Mouse (Mus musculus): ENCODE data around the gene Vps53. TPM values are rescaled to one million over a fixed set of nuclear protein-coding genes. Genes with fewer than 3 reads are reported as not detected.
"Not testable (repeated sequence)": the region's sequence is repeated elsewhere in the genome, so short reads cannot be mapped to it uniquely, and the experiment has no call there.

The Vps53 gene
- polyA plus RNA-seq (2015; fragmentation: Nextera tagmentation; extraction: Ambion mirVana) = 48.5 and 55.5 TPM in 2 replicates

- Histone ChIP-seq H3K9ac (ENCODE audit: low read length) (peak within 1 kb of the TSS; percentile 87), H3K4me2 (ENCODE audit: low read depth, low read length) (peak within 1 kb of the TSS; percentile 88), H3K36me3 (ENCODE audit: control insufficient read depth, insufficient read depth, low read length) (no peaks in the 10 kb centered on the region), H3K4me1 (ENCODE audit: control insufficient read depth, insufficient read depth, low read length) (peaks cover 11% of the 10 kb centered on the region; the same call in 1 of the 2 replicates), H3K4me3 (replicated peaks; ENCODE audit: low read length) (peak within 1 kb of the TSS; percentile 96), H3K9me3 (replicated peaks; ENCODE audit: control insufficient read depth, low read length) (no peaks in the 10 kb centered on the region), H3K27me3 (ENCODE audit: control insufficient read depth, insufficient read depth, low read length) (no peaks in the 10 kb centered on the region), H3K27ac (ENCODE audit: low read length) (peak within 1 kb of the TSS; percentile 82)
- WGBS = under 1% methylated on average over 37 of the region's 37 CpGs
- ATAC-seq (ENCODE audit: insufficient read depth, low FRiP score) = peak; percentile 89
Measured at GRCm38 (mm10) chr11:76179495-76180145, at the start of gene Vps53, which contains the start of gene Fam57a. Gene Vps53 (minus strand): TSS chr11:76179647. Gene Fam57a (plus strand): TSS chr11:76179671.

GRCm38 (mm10) chr11:76225051-76225450 is 45.6 kb upstream of the Vps53 start:
- H3K4me2 ChIP-seq (ENCODE audit: low read depth, low read length) = no peak overlapping the region
- H3K9me3 ChIP-seq (replicated peaks; ENCODE audit: control insufficient read depth, low read length) = no peaks in the 10 kb centered on the region
- H3K27me3 ChIP-seq (ENCODE audit: control insufficient read depth, insufficient read depth, low read length) = no peaks in the 10 kb centered on the region
- no peak overlapping the region for H3K27ac ChIP-seq (ENCODE audit: low read length)
- H3K4me3 ChIP-seq (replicated peaks; ENCODE audit: low read length) = no peak overlapping the region
- no peak overlapping the region for H3K9ac ChIP-seq (ENCODE audit: low read length)
- peaks cover 4% of the 10 kb centered on the region; the same call in 1 of the 2 replicates for H3K36me3 ChIP-seq (ENCODE audit: control insufficient read depth, insufficient read depth, low read length)
- H3K4me1 ChIP-seq (ENCODE audit: control insufficient read depth, insufficient read depth, low read length) = no peaks in the 10 kb centered on the region
- ATAC-seq (ENCODE audit: insufficient read depth, low FRiP score) = no peak

DNA sequence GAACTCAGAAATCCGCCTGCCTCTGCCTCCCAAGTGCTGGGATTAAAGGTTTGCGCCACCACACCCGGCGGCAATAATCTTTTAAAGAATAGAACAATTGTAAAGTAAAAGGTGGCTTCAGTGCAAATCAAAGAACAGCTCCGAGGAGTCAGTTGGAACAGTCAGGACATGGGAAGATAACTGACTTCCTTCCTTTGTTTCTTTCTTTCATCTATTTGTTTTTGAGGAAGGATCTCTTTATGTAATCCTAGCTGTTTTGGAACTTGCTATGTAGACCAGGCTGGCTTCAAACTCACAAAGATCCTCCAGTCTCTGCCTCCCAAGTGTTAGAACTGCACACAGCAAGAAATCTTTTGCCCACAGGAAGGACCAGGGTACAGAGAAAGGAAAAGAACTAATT is 45.2 kb upstream of the Vps53 start:
- Histone ChIP-seq H3K9me3 (replicated peaks; ENCODE audit: control insufficient read depth, low read length) (no peaks in the 10 kb centered on the region), H3K9ac (ENCODE audit: low read length) (no peak overlapping the region), H3K27me3 (ENCODE audit: control insufficient read depth, insufficient read depth, low read length) (no peaks in the 10 kb centered on the region), H3K4me2 (ENCODE audit: low read depth, low read length) (no peak overlapping the region), H3K27ac (ENCODE audit: low read length) (no peak overlapping the region), H3K4me3 (replicated peaks; ENCODE audit: low read length) (no peak overlapping the region), H3K36me3 (ENCODE audit: control insufficient read depth, insufficient read depth, low read length) (peaks cover 4% of the 10 kb centered on the region; the same call in 1 of the 2 replicates), H3K4me1 (ENCODE audit: control insufficient read depth, insufficient read depth, low read length) (no peaks in the 10 kb centered on the region)
- 95% methylated on average over 5 of the region's 5 CpGs for WGBS
- ATAC-seq (ENCODE audit: insufficient read depth, low FRiP score) = no peak

DNA sequence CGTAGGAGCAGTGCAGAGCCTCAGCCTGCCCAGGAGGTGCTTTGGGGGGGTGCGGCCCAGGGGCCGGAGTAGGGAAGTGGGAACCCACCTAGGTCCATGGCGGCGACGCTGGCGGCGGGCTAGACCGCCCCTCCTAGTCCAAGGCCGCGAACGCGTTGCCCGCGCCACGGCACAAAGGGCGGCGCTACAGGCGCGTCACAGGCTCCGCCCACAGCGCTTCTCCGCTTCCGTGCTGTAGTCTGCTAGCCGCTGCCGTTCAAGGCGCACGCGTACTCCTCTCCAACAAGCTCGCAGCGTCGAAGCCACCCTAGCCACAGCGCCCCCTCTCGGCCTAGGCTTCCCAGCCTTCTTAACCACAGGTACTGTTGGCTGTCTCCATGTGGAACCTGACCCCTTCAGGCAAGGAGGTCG is 37.9 kb upstream of the Vps53 start, which contains the start of the genes Dbil5 and Gemin4:
TSS of gene Dbil5 (plus strand) at position 219 of the 411 bp plus-strand sequence.
TSS of gene Gemin4 (minus strand) at position 275 of the 411 bp plus-strand sequence.
- peak within 1 kb of the TSS; percentile 97 for H3K9ac ChIP-seq (ENCODE audit: low read length)
- peak within 1 kb of the TSS; percentile 85 for H3K4me2 ChIP-seq (ENCODE audit: low read depth, low read length)
- H3K4me1 ChIP-seq (ENCODE audit: control insufficient read depth, insufficient read depth, low read length) = peaks cover 11% of the 10 kb centered on the region
- no peaks in the 10 kb centered on the region for H3K27me3 ChIP-seq (ENCODE audit: control insufficient read depth, insufficient read depth, low read length)
- WGBS = under 1% methylated on average over 35 of the region's 35 CpGs
- peak within 1 kb of the TSS; percentile 92 for H3K4me3 ChIP-seq (replicated peaks; ENCODE audit: low read length)
- ATAC-seq (ENCODE audit: insufficient read depth, low FRiP score) = peak; percentile 97
- H3K9me3 ChIP-seq (replicated peaks; ENCODE audit: control insufficient read depth, low read length) = no peaks in the 10 kb centered on the region
- H3K36me3 ChIP-seq (ENCODE audit: control insufficient read depth, insufficient read depth, low read length) = peaks cover 12% of the 10 kb centered on the region; the same call in 1 of the 2 replicates
- peak within 1 kb of the TSS; percentile 98 for H3K27ac ChIP-seq (ENCODE audit: low read length)

DNA sequence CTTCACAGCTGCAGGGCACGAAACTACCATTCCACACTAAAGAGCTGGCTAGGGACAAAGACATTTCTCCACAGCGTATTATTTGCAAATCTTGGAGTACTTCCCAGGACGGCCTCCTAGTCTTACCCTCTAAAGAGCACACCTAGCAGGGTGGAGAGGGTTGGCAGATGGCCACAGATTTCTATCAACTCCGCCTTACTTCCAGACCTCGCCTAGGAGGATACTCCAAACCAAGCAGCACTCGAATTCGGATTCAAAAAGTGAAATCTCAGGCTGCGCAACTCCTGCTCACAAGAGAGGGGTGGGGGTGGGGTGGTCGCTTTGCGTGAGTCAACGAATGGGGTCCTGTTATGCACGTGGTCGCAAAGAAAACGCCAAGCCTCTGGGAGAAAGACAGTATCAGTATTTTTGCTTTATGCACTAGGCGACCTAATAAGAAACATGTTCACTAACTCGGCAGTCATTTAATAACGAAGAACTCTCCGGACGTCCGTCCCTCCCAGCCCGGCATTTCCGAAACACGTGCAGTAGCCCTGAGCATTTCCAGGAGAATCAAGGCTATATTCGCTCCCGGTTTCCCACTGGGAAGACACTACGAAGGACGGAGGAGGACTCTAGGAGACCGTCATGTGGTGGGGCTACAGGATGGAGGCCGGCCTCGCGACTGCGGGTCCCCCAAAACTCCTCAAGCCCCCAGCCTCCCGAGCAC is 37.4 kb upstream of the Vps53 start:
- peak; percentile 45 for ATAC-seq (ENCODE audit: insufficient read depth, low FRiP score)
- peaks cover 12% of the 10 kb centered on the region; the same call in 1 of the 2 replicates for H3K36me3 ChIP-seq (ENCODE audit: control insufficient read depth, insufficient read depth, low read length)
- peak overlapping the region; percentile 98 for H3K27ac ChIP-seq (ENCODE audit: low read length)
- 1% methylated on average over 33 of the region's 33 CpGs for WGBS
- H3K27me3 ChIP-seq (ENCODE audit: control insufficient read depth, insufficient read depth, low read length) = no peaks in the 10 kb centered on the region
- peak overlapping the region; percentile 92 for H3K4me3 ChIP-seq (replicated peaks; ENCODE audit: low read length)
- no peaks in the 10 kb centered on the region for H3K9me3 ChIP-seq (replicated peaks; ENCODE audit: control insufficient read depth, low read length)
- H3K4me1 ChIP-seq (ENCODE audit: control insufficient read depth, insufficient read depth, low read length) = peaks cover 11% of the 10 kb centered on the region
- H3K9ac ChIP-seq (ENCODE audit: low read length) = peak overlapping the region; percentile 97
- H3K4me2 ChIP-seq (ENCODE audit: low read depth, low read length) = peak overlapping the region; percentile 85

DNA sequence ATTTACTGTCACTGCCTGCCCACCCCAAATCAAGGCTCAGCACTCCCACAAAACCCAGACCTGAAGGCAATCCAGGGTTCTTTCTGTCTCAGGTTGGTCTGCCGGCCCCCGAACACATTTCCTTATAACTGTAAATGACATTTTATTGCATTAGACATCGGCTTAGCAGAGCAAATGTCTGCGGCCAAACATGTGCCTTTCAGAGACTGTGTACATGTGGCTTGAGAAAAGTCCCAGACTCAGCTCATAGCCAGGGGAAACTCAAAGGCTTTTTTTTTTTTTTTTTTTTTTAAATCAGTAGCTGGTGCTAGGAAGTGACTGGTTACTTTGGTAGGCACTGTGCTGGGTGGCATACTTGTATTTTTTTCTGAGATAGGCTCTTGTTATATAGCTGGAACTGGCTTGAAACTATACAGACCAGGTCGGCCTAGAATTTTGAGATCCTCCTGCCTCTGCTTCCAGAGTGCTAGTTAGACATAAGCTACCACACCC is 36.6 kb upstream of the Vps53 start:
- Histone ChIP-seq H3K9me3 (replicated peaks; ENCODE audit: control insufficient read depth, low read length) (no peaks in the 10 kb centered on the region), H3K36me3 (ENCODE audit: control insufficient read depth, insufficient read depth, low read length) (peaks cover 12% of the 10 kb centered on the region; the same call in 1 of the 2 replicates)
- ATAC-seq (ENCODE audit: insufficient read depth, low FRiP score) = no peak

DNA sequence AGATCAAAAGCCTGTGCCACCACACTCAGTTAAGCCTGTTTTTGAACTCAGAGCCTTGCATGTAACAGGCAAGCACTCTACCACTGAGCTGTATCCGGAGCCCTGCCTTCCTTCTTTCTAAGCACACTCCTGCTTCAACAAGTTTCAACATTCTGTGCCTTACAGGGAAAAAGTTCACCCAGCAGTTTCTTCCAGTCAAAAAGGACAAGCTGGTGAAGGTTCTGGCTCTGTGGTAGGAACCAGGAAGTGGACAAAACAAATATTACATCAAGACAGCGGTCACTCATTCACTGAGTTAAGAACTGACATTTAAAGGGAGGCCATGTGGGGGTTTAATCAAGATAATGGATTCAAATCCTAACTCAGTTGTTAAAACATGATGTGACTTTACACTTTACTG is 35.6 kb upstream of the Vps53 start:
- no peak overlapping the region for H3K4me3 ChIP-seq (replicated peaks; ENCODE audit: low read length)
- no peaks in the 10 kb centered on the region for H3K9me3 ChIP-seq (replicated peaks; ENCODE audit: control insufficient read depth, low read length)
- no peak for ATAC-seq (ENCODE audit: insufficient read depth, low FRiP score)
- H3K4me1 ChIP-seq (ENCODE audit: control insufficient read depth, insufficient read depth, low read length) = peaks cover 11% of the 10 kb centered on the region
- H3K27me3 ChIP-seq (ENCODE audit: control insufficient read depth, insufficient read depth, low read length) = no peaks in the 10 kb centered on the region
- peaks cover 12% of the 10 kb centered on the region; the same call in 1 of the 2 replicates for H3K36me3 ChIP-seq (ENCODE audit: control insufficient read depth, insufficient read depth, low read length)
- 76% methylated on average over 2 of the region's 2 CpGs for WGBS
- H3K27ac ChIP-seq (ENCODE audit: low read length) = peak overlapping the region; percentile 69
- no peak overlapping the region for H3K4me2 ChIP-seq (ENCODE audit: low read depth, low read length)
- H3K9ac ChIP-seq (ENCODE audit: low read length) = no peak overlapping the region

More for the DNA sequence above, 36.6 kb upstream of the Vps53 start:
- Histone ChIP-seq H3K4me3 (replicated peaks; ENCODE audit: low read length) (peak overlapping the region; percentile 92), H3K27ac (ENCODE audit: low read length) (peak overlapping the region; percentile 98), H3K27me3 (ENCODE audit: control insufficient read depth, insufficient read depth, low read length) (no peaks in the 10 kb centered on the region), H3K9ac (ENCODE audit: low read length) (no peak overlapping the region; the same call in 1 of the 2 replicates), H3K4me2 (ENCODE audit: low read depth, low read length) (peak overlapping the region; percentile 85), H3K4me1 (ENCODE audit: control insufficient read depth, insufficient read depth, low read length) (peaks cover 11% of the 10 kb centered on the region)
- WGBS = 84% methylated on average over 5 of the region's 5 CpGs

- Histone ChIP-seq H3K27ac (ENCODE audit: low read length) (no peak overlapping the region), H3K4me1 (ENCODE audit: control insufficient read depth, insufficient read depth, low read length) (peaks cover 14% of the 10 kb centered on the region), H3K27me3 (ENCODE audit: control insufficient read depth, insufficient read depth, low read length) (no peaks in the 10 kb centered on the region), H3K9me3 (replicated peaks; ENCODE audit: control insufficient read depth, low read length) (no peaks in the 10 kb centered on the region), H3K9ac (ENCODE audit: low read length) (no peak overlapping the region), H3K36me3 (ENCODE audit: control insufficient read depth, insufficient read depth, low read length) (peaks cover 15% of the 10 kb centered on the region; the same call in 1 of the 2 replicates), H3K4me2 (ENCODE audit: low read depth, low read length) (no peak overlapping the region), H3K4me3 (replicated peaks; ENCODE audit: low read length) (no peak overlapping the region)
- 80% methylated on average over 5 of the region's 5 CpGs for WGBS
- ATAC-seq (ENCODE audit: insufficient read depth, low FRiP score) = no peak
Measured at GRCm38 (mm10) chr11:76213841-76214240, 34.4 kb upstream of the Vps53 start.

GRCm38 (mm10) chr11:76211595-76211994 is 32.1 kb upstream of the Vps53 start:
- WGBS = 96% methylated on average over 4 of the region's 6 CpGs
- not testable (repeated sequence) for H3K4me1 ChIP-seq (ENCODE audit: control insufficient read depth, insufficient read depth, low read length); ATAC-seq (ENCODE audit: insufficient read depth, low FRiP score); H3K9ac ChIP-seq (ENCODE audit: low read length); H3K4me2 ChIP-seq (ENCODE audit: low read depth, low read length); H3K9me3 ChIP-seq (replicated peaks; ENCODE audit: control insufficient read depth, low read length); H3K4me3 ChIP-seq (replicated peaks; ENCODE audit: low read length); H3K27me3 ChIP-seq (ENCODE audit: control insufficient read depth, insufficient read depth, low read length); H3K27ac ChIP-seq (ENCODE audit: low read length)
- peaks cover 22% of the 10 kb centered on the region; the same call in 1 of the 2 replicates for H3K36me3 ChIP-seq (ENCODE audit: control insufficient read depth, insufficient read depth, low read length)
